Mouse (Mus musculus) cerebellum, adult 2 months (tissue): ENCODE data around the gene Gm45062. TPM values are rescaled to one million over a fixed set of nuclear protein-coding genes. Genes with fewer than 3 reads are reported as not detected.

ENCODE experiments used
- DNase-seq, 2 experiments: peaks; one replicate each; pipeline ENCODE4 v3.0.0; 2021
- H3K27ac ChIP-seq: fragments of 200-500 bp; 2 replicates; pipeline ENCODE4 v1.5.1; 2012; ENCODE audit warnings: low read length, control low read depth, inconsistent platforms; ENCODE audit not compliant: insufficient read depth
- H3K27me3 ChIP-seq: fragments of 200-500 bp; 2 replicates; pipeline ENCODE4 v1.6.1; 2012; ENCODE audit warnings: inconsistent platforms, mild to moderate bottlenecking, low read length, moderate library complexity; ENCODE audit not compliant: control insufficient read depth, insufficient read depth
- H3K4me1 ChIP-seq: fragments of 200-500 bp; 2 replicates; pipeline ENCODE4 v1.6.1; 2011; ENCODE audit warnings: low read length; ENCODE audit not compliant: control insufficient read depth, insufficient read depth
- H3K4me3 ChIP-seq: fragments of 200-500 bp; replicated peaks from 2 replicates; pipeline ENCODE3; 2011; ENCODE audit warnings: mild to moderate bottlenecking, low read depth, low read length, control low read depth; ENCODE audit not compliant: insufficient read depth
- CTCF ChIP-seq: fragments of 200-500 bp; IDR thresholded peaks from 2 replicates; pipeline ENCODE4 v1.5.1; 2011; ENCODE audit warnings: low read depth, mild to moderate bottlenecking, control low read depth, low read length, moderate library complexity, borderline replicate concordance; ENCODE audit not compliant: insufficient read depth
- POLR2A ChIP-seq: fragments of 200-500 bp; IDR thresholded peaks from 2 replicates; pipeline ENCODE4 v1.6.1; 2011; ENCODE audit warnings: low read length, control low read depth, borderline replicate concordance; ENCODE audit not compliant: insufficient read depth
- WGBS: fragments of 180-500 bp; shearing (Covaris S2); methylation state at CpG from one replicate; pipeline ENCODE4 v1.1.7; 2018; 5-methylcytosine and 5-hydroxymethylcytosine counted together
- polyA plus RNA-seq: library from polyadenylated mRNA; depleted of rRNA; stranded (reverse); fragments of >200 nt; gene quantifications from 2 replicates; pipeline ENCODE4 v1.2.3, GENCODE M21; 2012

The Gm45062 gene
- polyA plus RNA-seq, 1 experiment = 20.5 TPM

- H3K27ac ChIP-seq = no peak overlapping the region
- DNase-seq = peak; percentile 38 to 54
- no peak overlapping the region for H3K4me3 ChIP-seq
- H3K27me3 ChIP-seq = no peaks in the 10 kb centered on the region
- no peak for TF ChIP-seq POLR2A
- peak; percentile 53; the same call in 1 of the 2 replicates for TF ChIP-seq CTCF
- no peaks in the 10 kb centered on the region; the same call in 1 of the 2 replicates for H3K4me1 ChIP-seq
- 33% methylated on average over 6 of the region's 6 CpGs for WGBS
Measured at GRCm38 (mm10) chr6:8274387-8275054, 15.3 kb downstream of the Gm45062 start.

DNA sequence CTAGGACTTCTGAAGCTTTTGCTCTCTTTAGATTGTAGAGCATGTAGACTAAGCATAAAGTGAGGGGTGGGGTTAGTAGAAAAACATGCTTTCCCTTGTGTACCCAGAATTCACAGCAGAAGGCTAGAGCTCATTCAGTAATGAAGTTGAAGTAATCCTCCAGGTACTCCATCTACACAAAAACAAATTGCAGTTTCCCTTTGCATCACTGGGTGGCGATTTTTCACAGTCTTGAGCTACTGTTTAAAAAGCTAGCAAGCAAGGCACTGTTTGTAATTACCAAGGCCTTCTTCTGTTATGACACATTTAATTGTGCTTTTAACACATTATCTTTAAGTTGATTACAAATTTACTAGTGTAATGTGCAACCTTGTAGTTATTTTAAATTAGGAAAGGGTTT, 15.8 kb downstream of the Gm45062 start:
- WGBS = 10% methylated on average over 1 of the region's 1 CpGs
- Histone ChIP-seq H3K27me3 (no peaks in the 10 kb centered on the region), H3K4me1 (no peaks in the 10 kb centered on the region; the same call in 1 of the 2 replicates), H3K4me3 (no peak overlapping the region), H3K27ac (no peak overlapping the region)
- no peak for TF ChIP-seq POLR2A
- TF ChIP-seq CTCF = peak; percentile 33; the same call in 1 of the 2 replicates
- peak; percentile 73 to 80 for DNase-seq

DNA sequence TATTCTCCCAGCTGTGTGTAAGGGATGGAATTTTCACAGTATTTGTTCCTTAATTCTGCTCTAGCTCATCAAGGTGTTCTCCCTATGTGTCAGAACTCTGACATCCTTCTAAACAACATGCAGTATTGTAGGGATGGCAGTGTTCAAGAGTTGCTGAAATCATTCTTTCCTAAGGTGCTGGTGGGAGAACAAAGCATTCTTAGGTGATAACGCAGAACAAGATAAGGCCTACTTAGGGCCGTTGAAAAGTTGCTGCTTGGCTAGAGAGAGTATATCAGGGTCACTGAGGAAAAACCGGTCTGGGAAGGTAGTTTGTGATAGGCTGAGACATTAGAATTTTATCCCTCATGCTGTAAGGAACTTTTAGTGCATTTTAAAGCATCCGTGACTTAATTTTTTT, 17.2 kb downstream of the Gm45062 start:
- TF ChIP-seq POLR2A = no peak
- no peak for TF ChIP-seq CTCF
- no peak for DNase-seq
- no peaks in the 10 kb centered on the region; the same call in 1 of the 2 replicates for H3K4me1 ChIP-seq
- 93% methylated on average over 4 of the region's 4 CpGs for WGBS
- H3K4me3 ChIP-seq = no peak overlapping the region
- H3K27me3 ChIP-seq = no peaks in the 10 kb centered on the region
- H3K27ac ChIP-seq = no peak overlapping the region

- H3K4me1 ChIP-seq = no peaks in the 10 kb centered on the region; the same call in 1 of the 2 replicates
- H3K27ac ChIP-seq = no peak overlapping the region
- no peak for DNase-seq
- 81% methylated on average over 5 of the region's 5 CpGs for WGBS
- TF ChIP-seq POLR2A = no peak
- TF ChIP-seq CTCF = peak; percentile 22; the same call in 1 of the 2 replicates
- no peak overlapping the region for H3K4me3 ChIP-seq
- H3K27me3 ChIP-seq = no peaks in the 10 kb centered on the region
Measured at GRCm38 (mm10) chr6:8278426-8279002, 19.3 kb downstream of the Gm45062 start.

- no peaks in the 10 kb centered on the region for H3K27me3 ChIP-seq
- H3K4me3 ChIP-seq = no peak overlapping the region
- H3K4me1 ChIP-seq = peaks cover 3% of the 10 kb centered on the region; the same call in 1 of the 2 replicates
- no peak for DNase-seq
- TF ChIP-seq CTCF (no peak), POLR2A (no peak)
- H3K27ac ChIP-seq = no peak overlapping the region
- WGBS = 84% methylated on average over 4 of the region's 4 CpGs
Measured at GRCm38 (mm10) chr6:8283255-8283654, 24.0 kb downstream of the Gm45062 start.

DNA sequence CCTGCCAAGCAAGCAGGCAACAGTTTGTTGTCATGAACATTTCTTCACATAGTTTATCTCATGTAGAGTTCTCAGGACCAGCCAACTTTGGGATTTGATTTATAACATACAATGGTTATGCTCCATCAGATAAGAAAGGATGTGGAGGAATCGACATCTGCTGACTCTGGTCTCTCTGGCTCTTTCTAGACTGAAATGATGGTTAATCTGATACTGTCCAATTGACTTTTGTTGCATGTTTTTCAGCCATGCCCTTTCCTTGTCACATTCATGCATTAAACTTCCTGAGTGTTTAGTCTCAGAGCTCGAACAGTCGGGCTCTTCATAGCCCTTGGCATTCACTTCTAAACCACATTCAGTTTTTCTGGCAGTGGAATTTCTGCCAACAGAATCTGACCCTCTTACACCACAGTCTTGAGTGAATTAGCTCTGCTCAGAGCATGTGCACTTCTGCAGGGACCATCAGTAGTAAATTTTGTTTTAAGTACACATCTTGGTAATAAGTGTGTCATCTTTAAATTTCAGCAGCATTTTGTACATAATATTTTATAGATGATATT, 26.2 kb downstream of the Gm45062 start:
- no peaks in the 10 kb centered on the region for H3K27me3 ChIP-seq
- no peak overlapping the region for H3K27ac ChIP-seq
- 35% methylated on average over 3 of the region's 3 CpGs for WGBS
- no peak overlapping the region for H3K4me3 ChIP-seq
- no peak for DNase-seq
- TF ChIP-seq POLR2A = no peak
- TF ChIP-seq CTCF = no peak
- peaks cover 3% of the 10 kb centered on the region; the same call in 1 of the 2 replicates for H3K4me1 ChIP-seq

- 97% methylated on average over 3 of the region's 3 CpGs for WGBS
- H3K4me1 ChIP-seq = peaks cover 3% of the 10 kb centered on the region; the same call in 1 of the 2 replicates
- no peak overlapping the region for H3K27ac ChIP-seq
- DNase-seq = no peak
- H3K27me3 ChIP-seq = no peaks in the 10 kb centered on the region
- no peak overlapping the region for H3K4me3 ChIP-seq
- TF ChIP-seq POLR2A (no peak), CTCF (no peak)
Measured at GRCm38 (mm10) chr6:8286146-8286545, 26.9 kb downstream of the Gm45062 start.
